Mouse (Mus musculus) heart, adult 2 months (tissue): ENCODE measurements around the gene Wdr5.
"Not testable (repeated sequence)": the region's sequence is repeated elsewhere in the genome, so short reads cannot be mapped to it uniquely, and the experiment has no call there.

ENCODE experiments used
- CTCF ChIP-seq: fragments of 200-600 bp; IDR thresholded peaks from 2 replicates; pipeline ENCODE4 v1.8.1; 2022; ENCODE audit warnings: antibody characterized with exemption, mild to moderate bottlenecking, moderate library complexity
- EP300 ChIP-seq: fragments of 200-500 bp; IDR thresholded peaks from 2 replicates; pipeline ENCODE4 v1.6.1; 2011; ENCODE audit warnings: low read depth, low read length, control low read depth; ENCODE audit not compliant: insufficient read depth
- POLR2A ChIP-seq: fragments of 200-500 bp; IDR thresholded peaks from 2 replicates; pipeline ENCODE4 v1.6.1; 2011; ENCODE audit warnings: mild to moderate bottlenecking, low read depth, low read length, control low read depth; ENCODE audit not compliant: insufficient read depth

- TF ChIP-seq CTCF, EP300, POLR2A: not testable (repeated sequence)
Measured at GRCm38 (mm10) chr2:27538455-27539330, 23.7 kb downstream of the Wdr5 start.
